Mouse (Mus musculus): ENCODE measurements around the gene Sf3a3. TPM values are rescaled to one million over a fixed set of nuclear protein-coding genes. Genes with fewer than 3 reads are reported as not detected.

The Sf3a3 gene
- polyA plus RNA-seq, 1 experiment = 24.2 TPM

GRCm38 (mm10) chr4:124759305-124759811 lies 44.8 kb downstream of the Sf3a3 start:
- H3K4me3 ChIP-seq (ENCODE audit: control insufficient read depth, low read depth, low read length) = no peak overlapping the region
- H3K27ac ChIP-seq (ENCODE audit: control insufficient read depth, insufficient read depth, low read depth, low read length) = no peak overlapping the region
- TF ChIP-seq CTCF (IDR thresholded peaks at IDR 0.05; ENCODE audit: control insufficient read depth, insufficient read depth, insufficient replicate concordance, low read depth, low read length) (no peak), POLR2A (IDR thresholded peaks at IDR 0.05; ENCODE audit: control insufficient read depth, low read depth, low read length) (no peak)
- H3K27me3 ChIP-seq (ENCODE audit: control insufficient read depth, insufficient read depth, low read length) = no peaks in the 10 kb centered on the region
- H3K4me1 ChIP-seq (ENCODE audit: control insufficient read depth, insufficient read depth, low read length) = no peaks in the 10 kb centered on the region; the same call in 1 of the 2 replicates
- H3K36me3 ChIP-seq (ENCODE audit: control insufficient read depth, insufficient read depth, low read length) = no peaks in the 10 kb centered on the region

- no peak overlapping the region for H3K27ac ChIP-seq (ENCODE audit: control insufficient read depth, insufficient read depth, low read depth, low read length)
- TF ChIP-seq POLR2A (IDR thresholded peaks at IDR 0.05; ENCODE audit: control insufficient read depth, low read depth, low read length) (no peak), CTCF (IDR thresholded peaks at IDR 0.05; ENCODE audit: control insufficient read depth, insufficient read depth, insufficient replicate concordance, low read depth, low read length) (no peak)
- no peaks in the 10 kb centered on the region for H3K36me3 ChIP-seq (ENCODE audit: control insufficient read depth, insufficient read depth, low read length)
- no peak overlapping the region for H3K4me3 ChIP-seq (ENCODE audit: control insufficient read depth, low read depth, low read length)
- no peaks in the 10 kb centered on the region for H3K27me3 ChIP-seq (ENCODE audit: control insufficient read depth, insufficient read depth, low read length)
- peaks cover 2% of the 10 kb centered on the region; the same call in 1 of the 2 replicates for H3K4me1 ChIP-seq (ENCODE audit: control insufficient read depth, insufficient read depth, low read length)
Measured at GRCm38 (mm10) chr4:124761201-124761600, 46.6 kb downstream of the Sf3a3 start.

GRCm38 (mm10) chr4:124762858-124763452 lies 48.4 kb downstream of the Sf3a3 start:
- no peak overlapping the region for H3K27ac ChIP-seq (ENCODE audit: control insufficient read depth, insufficient read depth, low read depth, low read length)
- H3K27me3 ChIP-seq (ENCODE audit: control insufficient read depth, insufficient read depth, low read length) = no peaks in the 10 kb centered on the region
- no peaks in the 10 kb centered on the region for H3K36me3 ChIP-seq (ENCODE audit: control insufficient read depth, insufficient read depth, low read length)
- no peak overlapping the region for H3K4me3 ChIP-seq (ENCODE audit: control insufficient read depth, low read depth, low read length)
- peaks cover 6% of the 10 kb centered on the region for H3K4me1 ChIP-seq (ENCODE audit: control insufficient read depth, insufficient read depth, low read length)
- no peak for TF ChIP-seq POLR2A (IDR thresholded peaks at IDR 0.05; ENCODE audit: control insufficient read depth, low read depth, low read length)
- no peak for TF ChIP-seq CTCF (IDR thresholded peaks at IDR 0.05; ENCODE audit: control insufficient read depth, insufficient read depth, insufficient replicate concordance, low read depth, low read length)

GRCm38 (mm10) chr4:124765802-124766565 lies 51.4 kb downstream of the Sf3a3 start:
- Histone ChIP-seq H3K4me3 (ENCODE audit: control insufficient read depth, low read depth, low read length) (no peak overlapping the region), H3K27me3 (ENCODE audit: control insufficient read depth, insufficient read depth, low read length) (no peaks in the 10 kb centered on the region), H3K36me3 (ENCODE audit: control insufficient read depth, insufficient read depth, low read length) (no peaks in the 10 kb centered on the region), H3K27ac (ENCODE audit: control insufficient read depth, insufficient read depth, low read depth, low read length) (peak overlapping the region; percentile 81), H3K4me1 (ENCODE audit: control insufficient read depth, insufficient read depth, low read length) (peaks cover 6% of the 10 kb centered on the region)
- no peak for TF ChIP-seq CTCF (IDR thresholded peaks at IDR 0.05; ENCODE audit: control insufficient read depth, insufficient read depth, insufficient replicate concordance, low read depth, low read length)
- TF ChIP-seq POLR2A (IDR thresholded peaks at IDR 0.05; ENCODE audit: control insufficient read depth, low read depth, low read length) = no peak

DNA sequence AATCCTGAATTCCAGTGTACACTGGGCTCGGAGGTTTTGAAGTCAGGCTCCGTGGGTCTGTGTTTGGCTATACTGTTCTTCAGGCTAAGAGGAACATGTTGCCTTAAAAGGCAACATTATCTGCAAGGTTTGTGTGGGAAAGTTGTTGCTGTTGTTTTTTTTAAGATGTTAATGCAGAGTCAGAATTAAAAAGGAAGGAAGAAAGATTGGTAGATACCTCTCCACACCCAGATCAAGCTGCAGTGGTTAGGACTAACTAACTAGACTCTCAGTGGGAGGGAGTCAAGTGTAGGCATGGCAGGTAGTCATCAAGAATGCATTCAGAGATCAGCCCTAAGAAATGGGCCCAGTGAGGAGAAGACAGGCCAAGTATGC lies 52.0 kb downstream of the Sf3a3 start:
- H3K27me3 ChIP-seq (ENCODE audit: control insufficient read depth, insufficient read depth, low read length) = no peaks in the 10 kb centered on the region
- H3K27ac ChIP-seq (ENCODE audit: control insufficient read depth, insufficient read depth, low read depth, low read length) = peak overlapping the region; percentile 66
- no peaks in the 10 kb centered on the region for H3K36me3 ChIP-seq (ENCODE audit: control insufficient read depth, insufficient read depth, low read length)
- no peak for TF ChIP-seq CTCF (IDR thresholded peaks at IDR 0.05; ENCODE audit: control insufficient read depth, insufficient read depth, insufficient replicate concordance, low read depth, low read length)
- no peak for TF ChIP-seq POLR2A (IDR thresholded peaks at IDR 0.05; ENCODE audit: control insufficient read depth, low read depth, low read length)
- H3K4me3 ChIP-seq (ENCODE audit: control insufficient read depth, low read depth, low read length) = no peak overlapping the region
- H3K4me1 ChIP-seq (ENCODE audit: control insufficient read depth, insufficient read depth, low read length) = peaks cover 6% of the 10 kb centered on the region

DNA sequence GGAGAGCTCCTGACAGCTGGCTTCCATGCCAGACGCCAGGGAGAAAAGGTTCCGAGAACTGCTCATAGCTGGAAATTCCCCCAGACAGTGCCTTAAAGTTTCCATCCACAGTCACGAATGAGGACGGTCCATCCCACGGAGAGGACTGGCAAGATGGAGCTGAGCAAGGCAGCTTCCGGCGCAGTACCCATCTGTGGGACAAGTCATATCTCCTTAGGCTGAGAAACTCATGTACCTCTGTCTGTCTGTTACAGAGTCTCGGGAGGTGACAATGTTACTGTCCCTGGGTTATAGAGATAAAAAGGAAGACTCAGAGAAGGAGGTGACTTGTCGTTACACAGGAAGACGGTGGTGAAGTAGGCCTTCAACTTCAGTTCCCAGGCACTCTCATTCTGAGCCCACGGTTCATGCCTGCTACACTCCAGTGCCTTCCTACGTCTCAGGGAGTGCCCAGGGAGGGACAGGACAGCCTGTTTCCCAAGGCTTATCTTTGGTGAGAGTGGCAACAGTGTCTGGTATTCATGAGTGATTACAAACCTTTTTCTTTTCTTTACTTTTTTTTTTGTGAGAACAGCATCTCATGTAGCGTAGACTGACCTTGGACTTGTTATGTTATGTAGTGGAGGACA lies 54.5 kb downstream of the Sf3a3 start:
- H3K27me3 ChIP-seq (ENCODE audit: control insufficient read depth, insufficient read depth, low read length) = no peaks in the 10 kb centered on the region
- TF ChIP-seq POLR2A (IDR thresholded peaks at IDR 0.05; ENCODE audit: control insufficient read depth, low read depth, low read length) (0 out of 2 replicates have a peak, but pooled peaks have one; percentile 19), CTCF (IDR thresholded peaks at IDR 0.05; ENCODE audit: control insufficient read depth, insufficient read depth, insufficient replicate concordance, low read depth, low read length) (no peak)
- no peak overlapping the region for H3K4me3 ChIP-seq (ENCODE audit: control insufficient read depth, low read depth, low read length)
- peaks cover 8% of the 10 kb centered on the region for H3K4me1 ChIP-seq (ENCODE audit: control insufficient read depth, insufficient read depth, low read length)
- H3K27ac ChIP-seq (ENCODE audit: control insufficient read depth, insufficient read depth, low read depth, low read length) = peak overlapping the region; percentile 60
- no peaks in the 10 kb centered on the region for H3K36me3 ChIP-seq (ENCODE audit: control insufficient read depth, insufficient read depth, low read length)

- peaks cover 8% of the 10 kb centered on the region for H3K4me1 ChIP-seq (ENCODE audit: control insufficient read depth, insufficient read depth, low read length)
- no peaks in the 10 kb centered on the region for H3K36me3 ChIP-seq (ENCODE audit: control insufficient read depth, insufficient read depth, low read length)
- TF ChIP-seq CTCF (IDR thresholded peaks at IDR 0.05; ENCODE audit: control insufficient read depth, insufficient read depth, insufficient replicate concordance, low read depth, low read length) = no peak
- no peak for TF ChIP-seq POLR2A (IDR thresholded peaks at IDR 0.05; ENCODE audit: control insufficient read depth, low read depth, low read length)
- H3K4me3 ChIP-seq (ENCODE audit: control insufficient read depth, low read depth, low read length) = no peak overlapping the region
- no peaks in the 10 kb centered on the region for H3K27me3 ChIP-seq (ENCODE audit: control insufficient read depth, insufficient read depth, low read length)
- no peak overlapping the region for H3K27ac ChIP-seq (ENCODE audit: control insufficient read depth, insufficient read depth, low read depth, low read length)
Measured at GRCm38 (mm10) chr4:124770624-124771023, 56.0 kb downstream of the Sf3a3 start.

All from testis, adult 2 months (tissue).